27 mouse cellular contexts compared by ENCODE assay signal in the genomic region with DNA sequence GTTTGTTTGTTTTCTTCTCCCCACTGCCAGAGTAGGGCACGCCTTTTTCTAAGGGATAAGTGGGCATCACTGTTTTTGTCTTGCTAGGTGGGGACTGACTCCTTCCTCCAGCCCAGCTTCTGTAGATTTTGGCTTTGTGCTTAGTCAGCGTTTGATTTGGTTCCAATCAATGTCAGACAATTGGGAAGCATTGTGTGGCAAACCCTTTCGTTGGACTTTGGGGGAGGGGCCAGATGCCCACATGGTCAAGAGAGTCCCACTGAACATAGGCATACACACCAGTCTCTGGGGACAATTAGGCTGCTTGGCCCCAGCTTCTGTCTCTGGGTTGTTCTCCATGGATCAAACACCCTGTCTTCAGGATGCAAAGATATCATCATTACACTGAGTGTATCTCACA.
A peak's percentile ranks its signal among the peaks of the same experiment; 100 is the strongest.
DNase-seq lines count a peak whose midpoint lies in the region; ATAC-seq lines count a peak whose summit lies in the region.
"Had no signal": no experiment of that assay in that cellular context is flagged by ENCODE, and none has a peak within 500 bp of the region (broad histone marks: within the 10 kb centered on the region; RNA-seq: fewer than 3 reads in every experiment).

No protein-coding gene starts in this region.

- ATAC-seq in forebrain, embryonic 13.5 days, result no peak
- ATAC-seq in neural tube, embryonic 11.5 days (ENCODE audit: insufficient read depth, low FRiP score, low TSS enrichment), result no peak
- ATAC-seq in erythroid progenitor cell, adult 5-6 weeks (replicated peaks; ENCODE audit: low FRiP score, poor library complexity, severe bottlenecking), result no peak
- ATAC-seq: activated CD4-positive, CD25-positive, alpha-beta regulatory T cell, adult 4 months; CD4-positive, CD25-positive, alpha-beta regulatory T cell, adult 4 months; forebrain, embryonic 15.5 days; forebrain, postnatal 0 days; Patski had no signal

- H3K4me3 ChIP-seq in forebrain, embryonic 10.5 days, result no peak overlapping the region
- no peak overlapping the region for H3K4me3 ChIP-seq in forebrain, embryonic 13.5 days
- no peak overlapping the region for H3K4me3 ChIP-seq in neural tube, embryonic 11.5 days (ENCODE audit: low read depth, low read length)
- H3K4me3 ChIP-seq: embryonic facial prominence, embryonic 13.5 days; embryonic facial prominence, embryonic 15.5 days; erythroblast, embryonic 14.5 days; forebrain, embryonic 12.5 days; forebrain, embryonic 15.5 days had no signal

- no peaks in the 10 kb centered on the region for H3K9me3 ChIP-seq in forebrain, embryonic 10.5 days
- no peaks in the 10 kb centered on the region for H3K9me3 ChIP-seq in forebrain, embryonic 13.5 days (replicated peaks)
- H3K9me3 ChIP-seq in neural tube, embryonic 11.5 days (ENCODE audit: control insufficient read depth, low read length), result no peaks in the 10 kb centered on the region
- H3K9me3 ChIP-seq: embryonic facial prominence, embryonic 13.5 days; embryonic facial prominence, embryonic 15.5 days; forebrain, embryonic 12.5 days; forebrain, embryonic 15.5 days; G1E had no signal

- peaks cover 99% of the 10 kb centered on the region for H3K27me3 ChIP-seq in forebrain, embryonic 10.5 days (ENCODE audit: poor library complexity, severe bottlenecking)
- H3K27me3 ChIP-seq in forebrain, embryonic 13.5 days, result peaks cover 93% of the 10 kb centered on the region
- H3K27me3 ChIP-seq in neural tube, embryonic 11.5 days (ENCODE audit: control insufficient read depth, insufficient read depth, low read length), result peaks cover 99% of the 10 kb centered on the region

- no peak overlapping the region for H3K9ac ChIP-seq in forebrain, embryonic 13.5 days
- no peak overlapping the region for H3K9ac ChIP-seq in neural tube, embryonic 11.5 days (ENCODE audit: low read length)
- H3K9ac ChIP-seq: embryonic facial prominence, embryonic 13.5 days; embryonic facial prominence, embryonic 15.5 days; forebrain, embryonic 12.5 days; forebrain, embryonic 15.5 days; forebrain, postnatal 0 days had no signal

- H3K4me2 ChIP-seq in forebrain, embryonic 13.5 days, result no peak overlapping the region
- no peak overlapping the region for H3K4me2 ChIP-seq in neural tube, embryonic 11.5 days (ENCODE audit: low read depth)
- H3K4me2 ChIP-seq: embryonic facial prominence, embryonic 13.5 days; embryonic facial prominence, embryonic 15.5 days; forebrain, embryonic 12.5 days; forebrain, embryonic 15.5 days had no signal

- H3K4me1 ChIP-seq in forebrain, embryonic 10.5 days, result peaks cover 78% of the 10 kb centered on the region
- peaks cover 39% of the 10 kb centered on the region for H3K4me1 ChIP-seq in forebrain, embryonic 13.5 days
- H3K4me1 ChIP-seq in neural tube, embryonic 11.5 days (ENCODE audit: control insufficient read depth, insufficient read depth, low read length), result 0 out of 2 replicates have a peak, but pooled peaks cover 5% of the 10 kb centered on the region

- no peak for DNase-seq in forebrain, embryonic 10.5 days (ENCODE audit: extremely low spot score, low spot score)
- peak; percentile 21 for DNase-seq in neural tube, embryonic 11.5 days (ENCODE audit: low spot score)
- DNase-seq in neural tube, embryonic 10.5 days (ENCODE audit: extremely low spot score, low spot score), result no peak
- DNase-seq in retina, embryonic 14.5 days (ENCODE audit: low spot score), result peak; percentile 73
- no peak for DNase-seq in cerebellum, adult 11 months
- DNase-seq: adrenal gland, adult 8-10 months; adrenal gland, postnatal 14 days; adrenal gland, postnatal 36 days; B cell, adult 2 months; cerebellum, adult 18-20 months; cerebellum, adult 8-10 months; cerebellum, adult 9-11 months; cerebellum, postnatal 14 days; cerebellum, postnatal 36 days; embryo, embryonic 11 days; forebrain, postnatal 0 days had no signal

- 22% methylated on average over 3 of the region's 3 CpGs for WGBS in forebrain, embryonic 10.5 days
- WGBS in forebrain, embryonic 13.5 days, result 11% methylated on average over 3 of the region's 3 CpGs
- 26% methylated on average over 3 of the region's 3 CpGs for WGBS in neural tube, embryonic 11.5 days

- peak overlapping the region; percentile 32; the same call in 1 of the 2 replicates for H3K27ac ChIP-seq in forebrain, embryonic 10.5 days
- H3K27ac ChIP-seq in forebrain, embryonic 13.5 days, result no peak overlapping the region
- no peak overlapping the region for H3K27ac ChIP-seq in neural tube, embryonic 11.5 days (ENCODE audit: low read depth, low read length)
- H3K27ac ChIP-seq: embryonic facial prominence, embryonic 13.5 days; embryonic facial prominence, embryonic 15.5 days; forebrain, embryonic 12.5 days; forebrain, embryonic 15.5 days had no signal

- no peaks in the 10 kb centered on the region for H3K36me3 ChIP-seq in forebrain, embryonic 10.5 days (replicated peaks)
- H3K36me3 ChIP-seq in forebrain, embryonic 13.5 days (ENCODE audit: poor library complexity, severe bottlenecking), result no peaks in the 10 kb centered on the region
- no peaks in the 10 kb centered on the region for H3K36me3 ChIP-seq in neural tube, embryonic 11.5 days (ENCODE audit: control insufficient read depth, insufficient read depth, low read length)
- H3K36me3 ChIP-seq: embryonic facial prominence, embryonic 13.5 days; embryonic facial prominence, embryonic 15.5 days; forebrain, embryonic 12.5 days; forebrain, embryonic 15.5 days; G1E had no signal

Comparison
In these comparisons a context has a peak if more than half of its experiments do, and no peak if none do; other contexts are left out.
1. DNase-seq: peak in neural tube, embryonic 11.5 days (single experiment) and retina, embryonic 14.5 days (single experiment); none in forebrain, embryonic 10.5 days (single experiment), neural tube, embryonic 10.5 days (single experiment) and cerebellum, adult 11 months (single experiment).